Mouse (Mus musculus) heart, embryonic 14.5 days (tissue): ENCODE results near the gene Pla2g4f. TPM values are rescaled to one million over a fixed set of nuclear protein-coding genes. Genes with fewer than 3 reads are reported as not detected.

Experiments used
- ATAC-seq: fragments of 200-750 bp; cut with Nextera tagmentation; 2 replicates; pipeline ENCODE4 v1.8.0; 2017; ENCODE audit warnings: low read depth, moderate TSS enrichment; ENCODE audit not compliant: insufficient number of reproducible peaks, insufficient read depth, low FRiP score
- H3K27ac ChIP-seq, 2 experiments: fragments of 200-500 bp in 1 of 2; fragments of 300-500 bp in 1 of 2; sonication (generic) in 1 of 2; replicated peaks in 1 of 2; 2 replicates each; pipeline ENCODE4 v1.5.1; 2012 to 2014; ENCODE audit warnings: low read depth in 2 of 2, low read length in 2 of 2, control low read depth in 1 of 2, mild to moderate bottlenecking in 1 of 2, mixed read lengths in 1 of 2; ENCODE audit not compliant: control insufficient read depth in 1 of 2, insufficient read depth in 1 of 2
- H3K27me3 ChIP-seq: fragments of 300-500 bp; sonication (generic); 2 replicates; pipeline ENCODE4 v1.6.1; 2014; ENCODE audit warnings: mild to moderate bottlenecking, low read length, control low read depth; ENCODE audit not compliant: control insufficient read depth, insufficient read depth
- H3K36me3 ChIP-seq: fragments of 300-500 bp; sonication (generic); 2 replicates; pipeline ENCODE4 v1.6.1; 2014; ENCODE audit warnings: mild to moderate bottlenecking, control low read depth, low read length, mixed read lengths; ENCODE audit not compliant: control insufficient read depth, insufficient read depth
- H3K4me1 ChIP-seq, 2 experiments: fragments of 200-500 bp in 1 of 2; fragments of 300-500 bp in 1 of 2; sonication (generic) in 1 of 2; 2 replicates each; pipeline ENCODE4 v1.6.1; 2012 to 2014; ENCODE audit warnings: low read length in 2 of 2, control low read depth in 1 of 2, mixed read lengths in 1 of 2; ENCODE audit not compliant: control insufficient read depth in 2 of 2, insufficient read depth in 2 of 2
- H3K4me2 ChIP-seq: fragments of 300-500 bp; sonication (generic); 2 replicates; pipeline ENCODE4 v1.6.1; 2014; ENCODE audit warnings: mild to moderate bottlenecking, low read length
- H3K4me3 ChIP-seq, 2 experiments: fragments of 200-500 bp in 1 of 2; fragments of 300-500 bp in 1 of 2; sonication (generic) in 1 of 2; 2 replicates each; pipeline ENCODE4 v1.5.1; 2012 to 2014; ENCODE audit warnings: low read length in 2 of 2, mild to moderate bottlenecking in 2 of 2, control low read depth in 1 of 2, low read depth in 1 of 2, moderate library complexity in 1 of 2; ENCODE audit not compliant: control insufficient read depth in 1 of 2, insufficient read depth in 1 of 2
- H3K9ac ChIP-seq: fragments of 300-500 bp; sonication (generic); 2 replicates; pipeline ENCODE4 v1.6.1; 2014; ENCODE audit warnings: mild to moderate bottlenecking, low read length
- H3K9me3 ChIP-seq: fragments of 300-500 bp; sonication (generic); 2 replicates; pipeline ENCODE4 v1.6.1; 2016; ENCODE audit warnings: low read length, control low read depth; ENCODE audit not compliant: control insufficient read depth
- WGBS: fragments of 180-500 bp; shearing (Covaris S2); extraction: QIAGEN DNeasy Blood & Tissue Kit; methylation state at CpG from one replicate; pipeline ENCODE4 v1.1.7; 2014; 5-methylcytosine and 5-hydroxymethylcytosine counted together
- polyA plus RNA-seq: library from polyadenylated mRNA; unstranded; fragments of >200 nt; fragmentation: Nextera tagmentation; extraction: Ambion mirVana; gene quantifications from 2 replicates; pipeline ENCODE4 v1.2.1, GENCODE M21; 2014

Pla2g4f gene
- polyA plus RNA-seq, 1 experiment from 2014 or later, result 0.09 TPM

DNA sequence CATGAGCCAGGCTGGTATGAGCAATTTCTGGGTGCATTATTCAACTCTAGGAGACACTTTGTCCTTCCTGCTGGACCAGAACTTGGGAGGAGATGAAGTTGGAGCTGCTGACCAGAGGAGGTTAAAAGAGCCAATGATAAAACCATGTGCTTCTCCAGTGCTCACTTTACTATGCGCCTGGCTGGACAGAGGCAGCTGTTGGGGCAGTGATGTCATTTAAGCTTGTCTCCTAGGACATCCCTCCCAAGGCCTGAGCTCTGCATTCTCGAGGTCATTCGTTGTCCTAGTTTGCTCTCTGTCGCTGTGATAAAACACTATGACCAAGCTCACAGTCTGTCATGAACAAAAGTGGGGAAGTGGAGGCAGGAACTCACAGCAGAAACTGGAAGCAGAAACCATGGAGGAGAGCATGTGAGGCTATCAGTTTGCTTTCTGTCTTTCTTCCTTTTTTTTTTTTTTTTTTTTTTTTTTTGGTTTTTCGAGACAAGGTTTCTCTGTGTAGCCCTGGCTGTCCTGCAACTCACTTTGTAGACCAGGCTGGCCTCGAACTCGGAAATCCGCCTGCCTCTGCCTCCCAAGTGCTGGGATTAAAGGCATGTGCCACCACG lies 22.4 kb downstream of the Pla2g4f start:
- WGBS, result 69% methylated on average over 8 of the region's 9 CpGs
- no peak for ATAC-seq

DNA sequence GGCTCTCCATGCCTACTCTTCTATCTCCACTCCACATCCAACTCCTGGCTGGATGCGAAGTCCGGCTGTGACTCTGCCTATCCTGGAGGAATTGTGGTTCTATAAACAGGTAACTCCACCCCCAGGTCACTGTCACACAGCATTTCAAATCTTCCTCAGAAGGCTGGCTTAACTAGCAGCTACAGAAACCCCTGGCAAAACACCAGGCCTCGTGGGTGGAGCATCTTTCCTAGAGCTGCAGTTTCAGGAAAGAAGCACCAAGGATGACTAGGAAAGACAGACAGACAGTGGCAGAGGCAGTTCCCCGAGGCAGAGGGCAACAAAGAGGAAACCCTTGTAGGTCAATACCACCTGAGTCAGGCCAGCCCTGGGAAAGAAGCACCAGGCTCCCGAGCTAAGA lies 25.0 kb downstream of the Pla2g4f start, which contains the start of gene Pla2g4d:
Pla2g4d (minus strand) TSS at position 203 of the 400 bp plus-strand sequence.
- Histone ChIP-seq H3K4me1 (no peaks in the 10 kb centered on the region), H3K4me2 (no peak within 1 kb of the TSS), H3K27ac (no peak within 1 kb of the TSS), H3K9me3 (no peaks in the 10 kb centered on the region), H3K36me3 (no peaks in the 10 kb centered on the region), H3K27me3 (no peaks in the 10 kb centered on the region; the same call in 1 of the 2 replicates), H3K9ac (no peak within 1 kb of the TSS), H3K4me3 (no peak within 1 kb of the TSS)
- no peak for ATAC-seq
- 64% methylated on average over 5 of the region's 5 CpGs for WGBS

More for the DNA sequence above, 22.4 kb downstream of the Pla2g4f start:
- no peak overlapping the region for H3K4me3 ChIP-seq
- no peaks in the 10 kb centered on the region for H3K27me3 ChIP-seq
- no peaks in the 10 kb centered on the region for H3K36me3 ChIP-seq
- H3K9me3 ChIP-seq, result no peaks in the 10 kb centered on the region
- H3K4me1 ChIP-seq, result no peaks in the 10 kb centered on the region
- H3K9ac ChIP-seq, result no peak overlapping the region
- no peak overlapping the region for H3K4me2 ChIP-seq
- H3K27ac ChIP-seq, result no peak overlapping the region

DNA sequence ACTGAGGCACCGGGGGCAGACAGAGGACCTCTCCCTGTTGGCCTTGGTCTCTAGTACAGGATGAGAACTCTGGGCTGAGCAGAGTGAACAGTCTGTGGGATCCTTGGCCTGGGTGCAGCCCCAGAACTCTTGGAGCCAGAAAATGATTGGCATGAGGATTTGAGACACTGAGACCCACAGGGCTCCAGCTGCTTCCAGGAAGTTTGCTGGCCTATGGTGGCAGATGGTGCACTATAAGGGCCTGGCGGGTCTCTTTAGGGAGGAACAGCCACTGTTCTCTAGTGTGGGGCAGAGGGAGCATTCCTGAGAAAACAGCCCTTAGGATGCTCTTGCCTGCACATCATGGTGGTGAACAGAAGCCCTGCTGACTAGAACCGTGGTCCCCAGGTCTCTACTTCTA lies 25.6 kb downstream of the Pla2g4f start:
- H3K4me2 ChIP-seq, result no peak overlapping the region
- no peak overlapping the region for H3K9ac ChIP-seq
- H3K4me3 ChIP-seq, result no peak overlapping the region
- H3K27me3 ChIP-seq, result no peaks in the 10 kb centered on the region; the same call in 1 of the 2 replicates
- no peak overlapping the region for H3K27ac ChIP-seq
- no peak for ATAC-seq
- WGBS, result 81% methylated on average over 3 of the region's 3 CpGs
- H3K36me3 ChIP-seq, result no peaks in the 10 kb centered on the region
- H3K9me3 ChIP-seq, result no peaks in the 10 kb centered on the region
- H3K4me1 ChIP-seq, result no peaks in the 10 kb centered on the region

DNA sequence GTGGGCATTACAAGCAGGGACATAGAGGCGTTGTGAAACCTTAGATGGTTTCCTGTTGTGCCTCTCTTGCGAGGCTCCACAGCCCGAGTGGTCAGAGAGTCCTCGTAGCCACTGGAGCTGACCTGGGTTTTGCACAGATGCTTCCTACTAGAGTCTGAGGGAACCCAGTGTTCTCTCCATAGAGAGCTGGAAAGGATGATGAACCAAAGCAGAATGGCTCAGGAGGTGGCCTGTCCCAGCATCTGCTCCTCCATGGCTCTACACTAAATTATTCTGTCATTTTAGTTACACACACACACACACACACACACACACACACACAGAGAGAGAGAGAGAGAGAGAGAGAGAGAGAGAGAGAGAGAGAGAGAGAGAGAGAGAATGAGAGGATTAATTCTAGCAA lies 28.3 kb downstream of the Pla2g4f start:
- Histone ChIP-seq H3K9me3 (no peaks in the 10 kb centered on the region), H3K27me3 (no peaks in the 10 kb centered on the region; the same call in 1 of the 2 replicates), H3K36me3 (no peaks in the 10 kb centered on the region), H3K4me3 (no peak overlapping the region), H3K27ac (no peak overlapping the region), H3K4me2 (no peak overlapping the region), H3K9ac (no peak overlapping the region), H3K4me1 (no peaks in the 10 kb centered on the region)
- WGBS, result 66% methylated on average over 4 of the region's 4 CpGs
- ATAC-seq, result no peak

DNA sequence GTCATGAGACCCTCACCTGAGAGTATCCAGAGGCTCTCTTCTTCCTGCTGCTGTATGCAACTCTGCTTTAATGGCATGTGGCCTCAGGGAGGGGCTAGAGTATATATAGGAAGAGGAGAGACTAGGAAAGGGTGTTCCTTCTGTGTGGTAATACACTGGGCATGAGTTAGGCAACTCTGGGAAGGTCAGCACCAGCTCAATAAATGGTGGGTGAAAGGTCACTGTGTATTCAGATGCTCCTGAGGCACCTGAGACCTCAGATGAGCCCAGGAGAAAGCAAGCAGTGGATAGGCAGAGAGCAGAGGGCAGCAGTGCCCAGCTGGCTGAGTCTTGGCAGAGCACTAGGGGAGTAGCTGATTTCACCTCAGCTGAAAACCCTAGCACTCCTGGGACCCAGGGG lies 29.3 kb downstream of the Pla2g4f start:
- Histone ChIP-seq H3K4me2 (no peak overlapping the region), H3K9me3 (no peaks in the 10 kb centered on the region), H3K27ac (no peak overlapping the region), H3K9ac (no peak overlapping the region), H3K36me3 (no peaks in the 10 kb centered on the region), H3K4me1 (no peaks in the 10 kb centered on the region), H3K27me3 (no peaks in the 10 kb centered on the region; the same call in 1 of the 2 replicates), H3K4me3 (no peak overlapping the region)
- no peak; the same call in 1 of the 2 replicates for ATAC-seq

DNA sequence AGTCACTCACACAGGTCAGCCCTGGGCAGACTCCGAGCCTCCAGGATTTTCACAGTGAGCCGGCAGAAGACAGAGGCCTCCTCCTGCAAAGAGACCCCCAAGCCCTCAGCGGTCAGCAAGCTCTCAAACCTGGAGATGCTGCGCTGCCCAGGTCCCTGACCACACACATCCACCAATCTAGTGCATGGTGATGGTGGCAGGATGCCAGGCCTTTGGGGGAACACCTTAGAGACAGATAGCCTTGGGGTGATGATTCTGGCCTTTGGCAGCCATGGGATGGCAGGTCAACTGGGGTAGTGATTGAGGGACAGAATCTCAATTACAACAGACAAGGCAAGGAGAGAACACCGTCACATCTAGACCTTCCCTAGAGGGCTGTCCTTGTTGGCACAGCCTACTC lies 29.9 kb downstream of the Pla2g4f start:
- Histone ChIP-seq H3K9me3 (no peaks in the 10 kb centered on the region), H3K9ac (no peak overlapping the region), H3K4me2 (no peak overlapping the region), H3K27me3 (no peaks in the 10 kb centered on the region; the same call in 1 of the 2 replicates), H3K36me3 (no peaks in the 10 kb centered on the region), H3K4me1 (no peaks in the 10 kb centered on the region), H3K4me3 (no peak overlapping the region), H3K27ac (no peak overlapping the region)
- 80% methylated on average over 5 of the region's 5 CpGs for WGBS
- no peak for ATAC-seq

DNA sequence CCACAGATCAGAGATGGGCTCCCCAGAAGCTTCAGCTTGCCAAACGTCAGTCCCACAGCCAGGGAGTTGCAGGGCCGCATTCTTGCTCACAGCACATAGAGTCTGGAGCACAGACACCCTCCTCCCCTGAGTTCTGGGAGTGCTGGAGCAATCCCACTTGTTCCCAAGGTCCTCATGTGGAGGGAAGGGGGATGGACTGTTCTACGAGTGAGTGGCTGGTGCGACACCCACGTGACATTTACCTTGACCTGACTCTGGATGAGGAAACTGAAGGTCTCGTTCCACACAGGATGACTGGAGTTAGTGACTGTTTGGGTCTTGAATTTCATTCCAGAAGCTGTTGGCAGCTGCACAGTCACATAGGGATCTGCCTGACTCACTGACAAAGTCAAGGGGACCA lies 30.4 kb downstream of the Pla2g4f start:
- H3K27ac ChIP-seq, result no peak overlapping the region
- no peak overlapping the region for H3K4me3 ChIP-seq
- H3K4me2 ChIP-seq, result no peak overlapping the region
- H3K9ac ChIP-seq, result no peak overlapping the region
- no peaks in the 10 kb centered on the region; the same call in none of the 2 replicates for H3K27me3 ChIP-seq
- H3K4me1 ChIP-seq, result no peaks in the 10 kb centered on the region
- H3K36me3 ChIP-seq, result no peaks in the 10 kb centered on the region
- WGBS, result 50% methylated on average over 6 of the region's 6 CpGs
- H3K9me3 ChIP-seq, result no peaks in the 10 kb centered on the region
- ATAC-seq, result no peak

DNA sequence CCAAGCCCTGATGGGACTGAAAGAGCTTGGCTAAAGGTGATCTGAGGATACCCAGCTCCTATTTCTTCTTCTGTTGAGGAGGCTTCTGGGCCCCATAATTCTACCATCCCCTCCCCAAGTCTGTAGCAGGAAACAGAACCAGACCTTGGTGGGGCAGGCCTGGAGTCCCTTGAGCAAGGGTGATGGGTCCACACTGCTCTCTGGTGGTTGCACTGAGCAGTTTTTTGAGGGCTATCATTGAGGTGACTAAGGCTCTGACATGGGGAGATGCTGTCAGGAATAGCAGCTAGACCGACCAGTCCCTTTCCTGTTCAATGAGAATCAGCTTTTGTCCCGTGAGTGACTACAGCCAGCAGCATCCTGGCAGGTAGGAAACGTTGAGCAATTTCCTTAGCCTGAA lies 32.7 kb downstream of the Pla2g4f start:
- H3K27me3 ChIP-seq, result no peaks in the 10 kb centered on the region; the same call in none of the 2 replicates
- no peaks in the 10 kb centered on the region for H3K36me3 ChIP-seq
- no peak overlapping the region for H3K4me3 ChIP-seq
- ATAC-seq, result no peak
- 35% methylated on average over 3 of the region's 3 CpGs for WGBS
- no peak overlapping the region for H3K9ac ChIP-seq
- H3K9me3 ChIP-seq, result no peaks in the 10 kb centered on the region
- no peak overlapping the region for H3K27ac ChIP-seq
- H3K4me2 ChIP-seq, result no peak overlapping the region
- no peaks in the 10 kb centered on the region for H3K4me1 ChIP-seq
